Mouse (Mus musculus) lung, postnatal 36 days (tissue): Measurements from ENCODE around the gene Samd3.

ENCODE experiments used
- DNase-seq: peaks from one replicate; pipeline ENCODE4 v3.0.0; 2022; ENCODE audit warnings: mixed read lengths

The Samd3 gene

DNA sequence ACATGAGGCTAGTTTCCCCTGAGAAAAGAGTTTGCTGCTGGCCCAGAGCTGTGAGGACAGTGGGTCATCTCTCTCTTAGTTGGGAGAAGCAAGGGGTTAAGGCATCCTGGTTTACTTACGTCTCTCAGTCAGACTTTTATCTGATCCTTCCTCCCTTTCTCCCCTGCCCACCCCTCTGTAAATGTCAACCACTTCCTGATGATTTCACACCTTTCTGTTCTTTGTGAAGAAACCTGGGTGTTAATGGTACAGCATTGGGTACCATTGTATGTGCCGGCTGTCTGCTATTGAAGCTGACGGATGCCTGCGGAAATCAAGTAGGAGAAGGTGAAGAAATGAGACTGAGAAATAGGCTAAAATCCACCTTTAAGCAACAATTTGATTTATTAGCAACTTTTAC, at the start of gene Samd3:
TSS of gene Samd3 (plus strand) at position 220 of the 400 bp plus-strand sequence.
- no peak for DNase-seq

DNA sequence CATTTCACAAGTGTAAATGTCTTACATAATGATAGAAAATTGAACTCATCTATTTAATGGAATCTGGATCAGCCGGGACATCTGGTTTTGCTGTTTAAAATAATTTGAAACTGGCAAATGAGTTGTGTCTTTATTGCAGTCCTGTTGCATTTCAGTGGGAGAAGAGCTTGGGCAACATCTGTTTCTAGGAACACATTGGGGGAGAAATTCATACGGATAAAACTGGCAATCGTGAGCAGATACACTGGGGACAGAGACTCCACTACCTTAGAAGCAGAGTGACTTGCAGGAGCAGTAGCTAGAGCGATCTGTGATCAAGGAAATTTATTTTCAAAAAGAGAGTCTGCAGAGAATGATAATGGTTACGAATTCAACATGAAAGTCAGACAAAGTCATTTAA, 44.2 kb upstream of the Samd3 start:
- no peak for DNase-seq

DNA sequence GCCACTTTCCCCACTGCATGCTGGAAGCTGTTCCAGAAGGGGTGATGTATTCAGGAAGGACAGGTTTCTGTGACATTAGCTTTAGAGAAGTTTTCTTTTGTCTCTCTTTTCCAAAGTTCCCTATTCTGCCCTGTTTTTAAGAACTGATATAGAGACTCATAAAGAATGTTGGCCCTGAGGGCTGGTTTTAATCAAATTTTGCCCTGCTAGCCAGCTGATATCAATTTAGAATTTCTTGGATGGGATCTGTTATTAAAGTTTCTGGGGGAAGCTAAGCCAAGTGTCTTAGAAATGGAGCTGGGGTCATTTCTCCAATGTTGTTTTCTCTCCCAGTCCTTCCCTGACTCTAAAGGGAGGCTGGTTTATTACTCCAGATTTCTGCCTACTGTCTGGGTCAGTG, 38.7 kb upstream of the Samd3 start:
- DNase-seq: no peak

DNA sequence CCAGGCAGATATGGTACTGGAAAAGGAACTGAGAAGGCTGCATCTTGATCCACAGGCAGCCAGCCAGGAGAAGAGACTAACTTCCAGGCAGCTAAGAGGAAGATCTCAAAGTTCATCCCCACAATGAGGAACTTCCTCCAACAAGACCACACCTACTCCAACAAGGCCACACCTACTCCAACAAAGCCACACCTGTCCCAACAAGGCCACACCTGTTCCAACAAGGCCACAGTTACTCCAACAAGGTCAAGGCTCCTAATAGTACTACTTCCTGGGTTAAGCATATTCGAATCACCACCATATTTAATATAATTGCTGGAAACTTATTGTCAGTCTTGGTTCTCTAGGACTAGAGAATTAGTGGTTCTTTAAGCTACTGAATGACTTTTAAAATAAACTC, 34.6 kb upstream of the Samd3 start:
- no peak for DNase-seq

DNA sequence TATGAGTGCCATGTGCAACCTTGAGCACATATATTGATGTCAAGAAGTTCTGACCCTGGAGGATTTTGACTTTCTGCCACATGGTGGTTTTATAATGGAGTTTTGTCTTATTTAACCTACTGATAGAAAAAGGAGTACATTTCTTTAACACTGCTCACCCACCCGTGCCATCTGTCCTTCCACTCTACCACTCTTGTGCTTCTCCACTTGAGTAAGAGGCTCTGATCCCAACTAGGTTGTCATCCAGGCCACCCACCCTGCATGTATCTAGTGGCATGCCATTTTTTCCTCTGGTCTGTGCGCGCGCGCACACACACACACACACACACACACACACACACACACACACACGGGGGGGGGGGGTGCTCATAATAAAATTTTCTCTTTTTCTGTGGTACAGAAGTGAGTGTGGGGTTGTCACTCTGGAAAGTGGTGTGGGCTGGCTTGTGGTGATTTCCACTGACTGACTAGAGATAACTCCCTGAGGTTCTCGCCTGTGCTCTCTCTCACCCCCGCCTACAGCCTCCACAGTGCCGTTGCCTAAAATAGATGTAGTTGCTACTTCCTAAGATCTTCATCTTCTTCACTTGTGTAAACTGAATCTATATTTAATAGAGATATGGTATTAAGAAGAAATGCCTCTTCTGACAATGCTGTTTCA, 26.7 kb upstream of the Samd3 start:
- DNase-seq: no peak

DNA sequence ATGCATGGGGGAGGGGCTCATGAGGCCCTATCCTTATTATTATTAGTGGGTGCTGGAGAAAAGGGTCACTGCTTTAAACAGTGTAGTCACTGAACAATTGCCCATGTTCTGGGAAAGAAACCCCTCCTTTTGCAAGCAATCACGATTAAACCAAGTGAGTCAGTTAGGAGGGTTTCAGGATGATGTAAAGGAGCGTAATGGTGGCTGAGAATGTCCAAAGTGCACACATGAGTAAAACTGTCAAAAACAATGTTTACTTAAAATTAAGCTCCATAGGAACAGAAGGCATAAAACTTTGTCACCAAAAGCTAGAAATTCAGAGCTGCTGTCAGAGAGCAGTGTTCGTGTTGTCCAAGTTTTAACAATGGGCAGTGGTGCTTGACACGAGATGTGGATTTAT, 8.8 kb upstream of the Samd3 start:
- DNase-seq: no peak

DNA sequence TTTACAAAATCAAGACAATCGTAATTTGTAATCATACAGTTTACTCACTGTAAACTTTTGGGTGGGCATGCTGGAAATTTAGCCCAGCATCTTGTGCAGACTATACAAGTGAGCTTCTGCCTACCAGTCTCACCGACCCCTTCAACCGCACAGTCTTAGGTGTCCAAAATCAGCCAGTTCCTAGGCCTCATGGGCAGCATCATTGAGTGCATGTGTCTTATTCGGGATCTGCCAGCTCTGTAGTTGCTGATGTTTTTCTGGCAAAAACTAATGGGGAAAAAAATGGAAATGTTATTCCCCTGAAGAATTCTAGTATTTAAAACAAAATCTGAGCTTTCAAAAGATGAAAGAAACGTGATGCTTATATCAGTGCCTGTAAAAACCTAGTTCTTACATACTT, 3.3 kb upstream of the Samd3 start:
- DNase-seq: no peak

DNA sequence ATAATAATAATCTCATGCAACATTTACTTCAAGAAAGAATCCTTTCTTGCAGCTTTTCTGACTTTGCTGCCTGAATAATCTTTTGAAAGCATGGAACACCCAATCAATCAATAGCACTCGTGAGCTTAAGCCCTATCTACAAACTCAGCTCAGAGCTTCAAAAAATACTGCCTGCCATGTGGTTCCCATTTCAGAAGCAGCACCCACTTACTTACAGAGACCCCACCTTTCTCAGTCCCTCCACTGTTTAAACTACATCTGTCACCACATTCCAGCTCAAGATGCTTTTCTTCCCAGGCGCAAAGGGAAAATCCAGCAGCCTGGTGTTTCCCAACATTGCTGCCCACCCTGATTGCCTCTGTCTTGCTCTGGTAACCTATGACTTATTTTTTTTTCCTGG, 2.8 kb upstream of the Samd3 start:
- peak; percentile 23 for DNase-seq

DNA sequence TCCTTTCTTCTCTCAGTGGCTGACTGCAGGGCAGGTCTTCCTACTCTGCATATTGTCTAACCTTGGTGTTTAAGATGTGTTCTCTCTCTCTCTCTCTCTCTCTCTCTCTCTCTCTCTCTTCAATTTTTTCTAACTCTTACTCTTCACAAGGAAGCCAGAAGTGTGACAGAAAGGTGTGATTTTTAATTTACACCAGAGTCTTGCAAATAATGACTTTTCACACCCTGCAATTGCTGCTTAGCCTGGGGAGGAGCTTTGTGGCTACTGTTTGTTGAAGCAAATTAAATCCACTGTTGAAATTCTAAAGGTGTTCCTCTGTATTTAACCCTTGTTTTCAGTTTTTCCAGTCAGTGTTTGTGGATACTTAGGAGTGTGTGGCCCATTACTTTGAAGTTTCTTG, 1.3 kb upstream of the Samd3 start:
- DNase-seq: no peak

DNA sequence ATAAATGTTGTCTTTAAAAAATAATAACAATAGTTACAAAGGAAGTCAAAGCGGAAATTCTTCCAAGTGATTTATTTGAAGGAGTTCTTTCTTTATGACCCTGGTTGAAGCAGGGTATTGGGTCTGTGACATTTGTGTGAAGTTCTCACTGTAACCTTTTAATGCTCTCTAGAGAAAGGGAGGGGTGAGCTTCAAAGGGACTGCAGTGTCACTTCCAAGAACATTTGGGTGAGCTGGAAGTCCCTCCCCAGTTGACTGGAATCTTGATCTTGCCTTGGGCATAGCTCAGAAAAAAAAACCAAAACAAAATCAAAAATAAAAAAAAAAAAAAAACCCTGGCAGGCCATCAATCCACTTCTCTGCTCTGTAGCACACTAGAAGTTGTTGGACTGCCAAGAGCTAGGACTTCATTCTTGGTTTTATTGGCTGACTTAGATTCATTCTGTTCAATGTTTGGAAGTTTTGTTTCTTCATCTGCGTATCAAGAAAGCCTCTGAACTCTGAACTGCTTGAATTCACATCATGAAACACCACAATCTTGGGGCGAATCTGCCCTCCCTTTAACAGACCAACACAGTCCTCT, 2.7 kb downstream of the Samd3 start:
- DNase-seq: peak; percentile 16

DNA sequence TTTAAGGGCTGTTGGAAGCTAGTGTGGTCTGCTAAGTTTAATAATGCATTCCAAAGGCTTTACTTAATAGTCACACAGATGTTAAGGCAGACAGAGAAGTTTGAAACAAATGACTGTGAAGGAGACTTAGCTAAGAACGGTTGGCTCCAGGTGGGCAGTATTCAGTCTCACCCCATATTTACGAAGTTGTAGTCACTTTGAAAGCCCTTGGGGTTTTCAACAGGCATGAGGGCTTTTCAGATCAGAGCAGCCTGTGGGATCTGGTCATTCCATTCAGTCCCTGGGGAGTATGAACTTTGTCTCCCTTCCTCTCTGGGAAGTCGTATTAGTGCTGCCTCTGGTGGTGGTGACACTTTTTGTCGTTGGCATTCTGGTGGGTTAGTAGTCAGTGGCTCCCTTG, 9.1 kb downstream of the Samd3 start:
- DNase-seq: peak; percentile 18

DNA sequence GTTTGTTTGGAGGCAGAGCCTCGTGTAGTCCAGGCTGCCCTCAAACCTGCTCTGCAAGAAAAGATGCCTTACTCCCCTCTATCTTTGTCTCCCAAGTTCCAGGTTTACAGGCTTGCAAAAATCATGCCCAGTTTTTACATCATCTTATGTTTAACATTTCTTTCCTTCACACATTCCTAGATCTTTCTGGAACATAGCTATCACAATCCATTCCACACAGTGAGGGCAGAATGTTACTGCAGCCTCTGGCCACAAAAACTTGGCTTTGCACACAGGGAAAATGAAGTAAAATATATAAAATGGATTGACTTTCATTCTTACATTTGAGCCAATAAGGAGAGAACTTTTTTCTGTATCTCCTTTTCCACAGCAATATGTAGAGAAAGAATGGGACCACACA, 9.6 kb downstream of the Samd3 start:
- no peak for DNase-seq

DNA sequence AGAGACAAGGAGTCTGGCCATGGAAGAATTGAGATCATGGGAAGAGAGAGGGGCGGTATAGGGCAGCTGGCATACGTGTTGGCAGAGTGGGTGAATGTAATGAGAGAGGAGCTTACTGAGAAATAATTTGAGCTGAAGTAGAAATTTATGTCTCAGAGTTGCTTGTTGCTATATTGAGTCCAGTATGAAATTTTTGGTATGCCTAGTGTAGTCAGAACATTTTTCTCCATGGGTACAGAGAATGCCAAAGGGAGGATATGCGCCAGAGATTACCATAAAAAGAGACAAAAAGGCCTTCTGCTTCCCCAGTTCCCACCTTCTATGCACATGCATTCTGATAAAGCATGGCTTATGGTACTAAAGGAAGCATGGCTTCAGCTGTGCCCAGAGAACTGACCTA, 13.7 kb downstream of the Samd3 start:
- DNase-seq: no peak

DNA sequence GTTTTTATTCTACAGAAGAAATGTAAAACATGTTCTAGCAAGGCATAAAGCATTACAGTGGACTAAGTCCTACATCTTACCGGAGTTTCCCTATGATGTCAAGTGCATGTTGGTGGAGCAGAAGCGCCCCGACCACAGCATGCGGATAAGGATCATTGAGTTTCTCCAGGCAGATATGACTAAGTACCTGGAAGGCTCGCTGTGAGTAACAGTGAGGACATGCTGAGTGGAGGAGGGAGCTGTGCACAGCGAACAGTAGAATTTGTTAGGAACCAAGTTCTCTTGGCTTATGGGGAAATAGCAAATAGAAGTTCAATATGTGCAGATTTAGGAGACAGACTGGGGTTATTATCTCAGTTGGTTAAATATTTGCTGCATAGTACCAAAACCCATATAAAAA, 15.0 kb downstream of the Samd3 start:
- DNase-seq: no peak

DNA sequence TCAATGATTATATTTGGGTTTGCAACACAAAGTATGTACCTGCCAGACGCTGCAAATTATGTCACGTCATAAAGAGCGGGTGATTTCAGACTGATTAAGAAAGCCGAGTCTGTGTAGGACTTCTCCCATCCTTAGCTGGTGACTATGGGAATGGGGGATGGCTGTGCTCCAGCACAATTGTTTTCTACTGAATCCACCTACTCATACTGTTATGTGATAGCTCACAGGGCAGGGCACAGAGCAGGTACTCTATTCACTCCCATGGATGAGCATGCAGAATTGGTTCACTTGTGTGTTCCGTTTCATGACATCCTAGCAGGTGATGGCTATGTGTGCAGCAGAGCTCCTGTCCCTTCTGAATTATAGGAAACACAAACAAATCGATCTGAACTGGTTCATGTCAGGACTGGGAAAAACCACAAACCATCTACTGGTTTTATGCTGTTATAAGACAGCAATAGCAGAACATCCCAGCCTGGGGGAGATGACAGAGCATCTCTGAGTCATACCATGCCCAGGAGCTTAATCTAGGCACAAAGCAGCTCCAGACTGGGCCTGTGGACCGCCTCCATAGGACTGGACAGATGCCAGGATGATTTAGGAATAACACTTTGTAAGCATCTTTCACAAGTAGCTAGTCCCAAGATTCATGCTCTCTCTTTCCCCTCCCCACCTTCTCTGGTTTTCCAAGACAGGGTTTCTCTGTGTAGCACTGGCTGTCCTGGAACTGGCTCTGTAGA, 20.1 kb downstream of the Samd3 start:
- DNase-seq: no peak

DNA sequence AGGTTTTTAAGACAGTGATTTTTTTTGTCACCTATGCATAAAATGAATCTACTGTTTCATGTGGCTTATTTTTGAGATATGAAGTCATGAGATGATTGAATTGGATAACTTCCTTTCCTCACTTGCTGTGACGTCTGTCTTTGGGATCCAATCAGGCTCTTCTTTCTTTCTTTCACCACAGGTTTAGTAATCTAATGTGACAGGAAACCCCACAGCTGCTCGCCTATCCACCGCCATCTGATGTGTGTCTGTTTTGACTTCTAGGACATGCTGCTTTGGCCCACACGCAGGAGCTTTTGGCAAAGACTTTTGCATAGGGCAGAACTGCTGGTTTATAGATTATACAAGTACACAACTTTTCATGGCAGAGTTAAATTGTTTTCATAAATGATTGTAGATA, 30.4 kb downstream of the Samd3 start:
- peak; percentile 2 for DNase-seq

DNA sequence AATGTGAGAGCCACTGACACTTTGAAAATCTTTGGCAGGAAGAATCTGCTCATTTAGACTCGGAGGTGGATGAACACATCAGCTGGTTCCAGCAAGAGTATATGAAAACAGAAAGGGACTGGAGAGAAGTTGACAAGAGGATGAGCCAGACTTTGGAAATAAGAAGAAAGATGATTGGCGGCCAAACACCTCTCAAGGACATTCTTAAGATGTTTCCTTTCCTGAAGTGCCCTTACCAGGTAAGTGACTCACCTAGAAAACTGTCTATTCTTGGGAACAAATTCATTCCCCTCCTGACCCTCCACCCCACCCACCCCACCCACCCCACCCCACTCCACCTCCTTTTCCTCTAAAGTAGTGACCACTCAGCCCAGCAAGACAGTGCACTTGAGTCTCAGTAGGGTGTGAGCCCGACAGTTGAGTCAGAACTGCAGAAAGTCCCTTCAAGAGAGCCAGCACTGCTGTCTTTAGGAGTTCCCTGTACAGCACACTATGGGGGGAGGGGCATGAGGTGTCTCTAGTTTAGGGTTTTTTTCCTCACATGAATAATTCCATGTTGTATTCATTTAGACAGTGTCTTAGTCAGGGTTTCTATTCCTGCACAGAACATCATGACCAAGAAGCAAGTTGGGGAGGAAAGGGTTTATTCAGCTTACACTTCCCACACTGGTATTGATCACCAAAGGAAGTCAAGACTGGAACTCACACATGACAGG, 34.4 kb downstream of the Samd3 start:
- peak; percentile 9 for DNase-seq

DNA sequence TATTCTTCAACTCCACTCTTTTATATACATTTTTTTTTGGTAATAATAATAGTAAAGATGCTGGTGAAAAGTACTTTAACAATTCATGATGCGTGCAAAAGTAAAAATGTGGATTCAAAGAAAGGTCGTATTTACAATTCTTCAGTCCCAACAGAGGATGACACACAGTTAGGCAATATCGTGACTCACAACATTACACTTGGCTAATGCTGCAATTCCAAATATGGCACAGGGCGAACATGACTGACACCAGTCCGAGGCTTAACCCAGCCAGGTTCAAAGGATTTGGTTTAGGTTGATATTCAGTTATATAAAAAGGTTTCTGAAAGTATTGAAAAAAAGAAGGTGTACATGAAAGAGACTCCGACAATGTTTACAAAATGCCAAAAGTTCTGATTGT, 45.9 kb downstream of the Samd3 start:
- no peak for DNase-seq

DNA sequence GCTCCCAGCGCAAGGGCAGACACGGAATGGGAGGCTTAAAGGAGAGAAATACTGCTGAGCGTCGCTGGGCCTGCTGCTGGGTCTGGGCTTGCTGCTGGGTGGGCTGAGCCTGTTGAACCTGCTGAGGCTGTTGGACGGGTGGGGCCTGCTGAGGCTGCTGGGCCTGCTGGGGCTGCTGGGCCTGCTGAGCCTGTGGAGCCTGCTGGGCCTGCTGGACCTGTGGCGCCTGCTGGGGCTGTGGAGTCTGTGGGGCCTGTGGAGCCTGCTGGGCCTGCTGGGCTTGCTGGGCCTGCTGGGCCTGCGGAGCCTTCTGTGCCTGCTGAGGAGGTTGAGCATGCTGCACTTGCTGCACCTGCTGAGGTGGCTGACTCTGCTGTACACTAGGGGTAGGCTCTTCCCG, 50.5 kb downstream of the Samd3 start:
- DNase-seq: no peak

DNA sequence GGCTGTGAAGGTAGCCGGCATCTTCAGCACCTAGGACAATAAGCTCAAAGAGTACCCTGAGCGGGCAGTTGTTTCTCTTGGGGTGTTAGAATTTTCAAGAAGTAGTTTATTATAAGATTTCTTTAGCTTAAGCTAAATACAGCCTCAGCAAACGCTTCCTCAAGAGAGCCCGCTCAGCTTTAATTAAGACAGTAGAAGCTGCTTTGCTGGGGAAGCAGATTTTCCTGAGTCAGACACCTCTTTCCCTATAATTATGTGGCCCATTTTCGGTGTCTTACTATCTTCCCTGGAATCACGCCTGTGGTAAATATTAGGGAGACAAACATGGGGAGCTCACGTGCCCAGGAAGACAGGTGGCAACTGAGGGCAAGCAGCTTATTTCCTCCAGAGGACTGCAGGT, 57.6 kb downstream of the Samd3 start:
- DNase-seq: no peak

DNA sequence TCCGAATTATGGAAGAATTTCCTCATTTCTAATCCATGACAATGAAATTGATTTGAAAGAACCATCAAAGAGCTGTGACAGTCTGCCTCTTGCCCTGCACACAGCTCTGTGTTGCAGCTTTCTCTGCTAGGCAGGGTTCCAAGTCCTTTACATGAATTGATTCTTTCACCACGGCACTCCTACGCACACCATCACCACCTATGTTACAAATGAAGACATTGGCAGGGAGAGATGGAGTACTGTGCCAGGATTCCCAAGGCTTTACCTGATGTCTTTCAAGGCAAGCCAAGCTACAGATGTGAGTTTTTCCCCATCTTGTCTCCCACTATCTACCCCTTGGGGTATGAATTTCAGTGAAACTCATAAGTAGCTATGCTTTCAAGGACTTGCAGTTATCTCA, 67.7 kb downstream of the Samd3 start:
- no peak for DNase-seq

DNA sequence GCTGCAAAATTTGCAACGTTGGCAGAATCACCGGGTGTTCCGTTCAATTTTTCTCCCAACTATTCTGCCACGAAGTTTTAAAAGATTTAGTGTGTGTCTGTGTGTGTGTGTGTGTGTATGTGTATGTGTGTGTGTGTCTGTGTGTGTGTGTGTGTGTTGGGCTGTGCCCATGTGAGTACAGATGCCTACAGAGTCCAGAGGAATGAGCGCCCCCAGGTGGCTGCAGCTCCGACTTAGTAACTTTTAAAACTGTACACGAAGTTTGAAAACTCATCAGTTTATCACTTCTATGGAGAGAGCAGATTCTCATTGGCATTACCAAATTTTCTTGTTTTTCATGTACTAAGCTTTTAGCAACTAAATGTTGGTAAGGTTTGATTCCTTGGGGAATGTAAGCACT, 68.1 kb downstream of the Samd3 start:
- peak; percentile 27 for DNase-seq

DNA sequence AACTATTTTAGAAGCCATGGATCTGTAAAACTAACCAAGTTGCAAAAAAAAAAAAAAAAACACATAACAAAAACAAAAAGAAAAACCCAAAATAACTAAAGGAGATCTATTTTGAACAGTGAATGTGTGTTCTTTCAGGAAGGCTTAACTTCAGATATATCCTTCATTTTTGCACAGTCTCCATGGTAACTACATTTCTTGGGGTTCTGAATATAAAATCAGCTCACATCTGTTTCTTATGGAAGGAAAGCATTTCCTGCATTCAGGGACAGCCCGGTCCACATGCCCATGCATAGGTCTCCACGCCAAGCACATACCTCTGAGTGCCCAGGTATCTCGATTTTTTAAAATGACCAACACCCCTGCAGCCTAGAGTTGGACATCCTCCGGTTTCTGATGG, 72.8 kb downstream of the Samd3 start:
- no peak for DNase-seq

DNA sequence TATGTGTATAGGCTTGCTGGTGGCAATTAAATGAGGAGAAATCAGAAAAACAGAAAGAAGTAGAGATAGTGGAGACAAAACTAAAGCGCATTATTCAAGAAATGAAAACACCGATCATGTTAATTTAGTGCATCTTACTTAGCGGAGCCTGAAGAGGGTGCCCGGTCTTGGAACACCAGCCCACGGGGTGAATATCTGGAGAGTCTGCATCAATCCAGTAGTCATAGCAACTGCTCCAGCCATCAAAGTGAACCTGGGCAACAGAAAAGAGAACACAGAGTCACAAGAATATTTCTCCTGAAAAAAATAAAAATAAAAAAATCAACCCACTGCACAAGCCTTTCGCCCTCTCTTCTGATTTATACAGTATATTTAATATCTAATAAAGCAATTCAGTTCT, 74.0 kb downstream of the Samd3 start:
- no peak for DNase-seq
